Mouse (Mus musculus) kidney, embryonic 16.5 days (tissue): ENCODE data around the gene Oas1d. TPM values are rescaled to one million over a fixed set of nuclear protein-coding genes. Genes with fewer than 3 reads are reported as not detected.

Experiments
- ATAC-seq: fragments of 200-750 bp; cut with Nextera tagmentation; 2 replicates; pipeline ENCODE4 v1.8.0; 2017; ENCODE audit warnings: moderate TSS enrichment; ENCODE audit not compliant: low FRiP score, low TSS enrichment
- H3K27ac ChIP-seq: fragments of 300-500 bp; sonication (generic); 2 replicates; pipeline ENCODE4 v1.5.1; 2014; ENCODE audit warnings: low read length
- H3K27me3 ChIP-seq: fragments of 300-500 bp; sonication (generic); 2 replicates; pipeline ENCODE4 v1.6.1; 2014; ENCODE audit warnings: low read length, control low read depth, mixed read lengths; ENCODE audit not compliant: insufficient read depth
- H3K36me3 ChIP-seq: fragments of 300-500 bp; sonication (generic); 2 replicates; pipeline ENCODE4 v1.6.1; 2014; ENCODE audit warnings: low read length, control low read depth, mixed read lengths; ENCODE audit not compliant: insufficient read depth
- H3K4me1 ChIP-seq: fragments of 300-500 bp; sonication (generic); 2 replicates; pipeline ENCODE4 v1.6.1; 2014; ENCODE audit warnings: low read length, control low read depth, mixed read lengths; ENCODE audit not compliant: insufficient read depth
- H3K4me2 ChIP-seq: fragments of 300-500 bp; sonication (generic); replicated peaks from 2 replicates; pipeline ENCODE4 v1.6.1; 2014; ENCODE audit warnings: low read depth, low read length
- H3K4me3 ChIP-seq: fragments of 300-500 bp; sonication (generic); 2 replicates; pipeline ENCODE4 v1.5.1; 2014; ENCODE audit warnings: mild to moderate bottlenecking, low read length
- H3K9ac ChIP-seq: fragments of 300-500 bp; sonication (generic); replicated peaks from 2 replicates; pipeline ENCODE4 v1.6.1; 2014; ENCODE audit warnings: low read length
- H3K9me3 ChIP-seq: fragments of 300-500 bp; sonication (generic); 2 replicates; pipeline ENCODE4 v1.6.1; 2016; ENCODE audit warnings: low read length, control low read depth
- WGBS: fragments of 180-500 bp; shearing (Covaris S2); extraction: QIAGEN DNeasy Blood & Tissue Kit; methylation state at CpG from one replicate; pipeline ENCODE4 v1.1.7; 2014; 5-methylcytosine and 5-hydroxymethylcytosine counted together
- polyA plus RNA-seq: library from polyadenylated mRNA; unstranded; fragments of >200 nt; fragmentation: Nextera tagmentation; extraction: Ambion mirVana; gene quantifications from 2 replicates; pipeline ENCODE4 v1.2.1, GENCODE M21; 2015

Oas1d gene
- polyA plus RNA-seq, 1 experiment from 2014 or later = not detected

GRCm38 (mm10) chr5:120966894-120967293, 52.6 kb downstream of the Oas1d start:
- H3K27me3 ChIP-seq = no peaks in the 10 kb centered on the region
- no peaks in the 10 kb centered on the region for H3K36me3 ChIP-seq
- H3K9ac ChIP-seq = no peak overlapping the region
- no peaks in the 10 kb centered on the region for H3K9me3 ChIP-seq
- H3K27ac ChIP-seq = no peak overlapping the region
- no peak for ATAC-seq
- 85% methylated on average over 8 of the region's 8 CpGs for WGBS
- no peak overlapping the region for H3K4me3 ChIP-seq
- no peaks in the 10 kb centered on the region for H3K4me1 ChIP-seq
- H3K4me2 ChIP-seq = no peak overlapping the region

- no peaks in the 10 kb centered on the region for H3K4me1 ChIP-seq
- 53% methylated on average over 13 of the region's 13 CpGs for WGBS
- ATAC-seq = no peak
- no peaks in the 10 kb centered on the region for H3K27me3 ChIP-seq
- no peaks in the 10 kb centered on the region for H3K9me3 ChIP-seq
- H3K9ac ChIP-seq = no peak overlapping the region
- H3K4me3 ChIP-seq = no peak overlapping the region
- H3K27ac ChIP-seq = no peak overlapping the region
- no peak overlapping the region for H3K4me2 ChIP-seq
- H3K36me3 ChIP-seq = no peaks in the 10 kb centered on the region
These were observed 53.2 kb downstream of the Oas1d start for GRCm38 (mm10) chr5:120967355-120968133.

- Histone ChIP-seq H3K4me2 (no peak overlapping the region), H3K36me3 (no peaks in the 10 kb centered on the region), H3K27me3 (no peaks in the 10 kb centered on the region), H3K9ac (no peak overlapping the region), H3K9me3 (no peaks in the 10 kb centered on the region), H3K4me3 (no peak overlapping the region), H3K27ac (no peak overlapping the region), H3K4me1 (no peaks in the 10 kb centered on the region)
- ATAC-seq = no peak
- 56% methylated on average over 4 of the region's 4 CpGs for WGBS
These were observed 53.8 kb downstream of the Oas1d start for GRCm38 (mm10) chr5:120968134-120968532.

- Histone ChIP-seq H3K9ac (no peak overlapping the region), H3K27me3 (no peaks in the 10 kb centered on the region), H3K9me3 (no peaks in the 10 kb centered on the region), H3K27ac (no peak overlapping the region), H3K4me1 (no peaks in the 10 kb centered on the region), H3K4me2 (no peak overlapping the region), H3K36me3 (no peaks in the 10 kb centered on the region), H3K4me3 (no peak overlapping the region)
- WGBS = 87% methylated on average over 8 of the region's 8 CpGs
- no peak for ATAC-seq
These were observed 54.5 kb downstream of the Oas1d start for GRCm38 (mm10) chr5:120968799-120969198.

- Histone ChIP-seq H3K9ac (no peak overlapping the region), H3K27me3 (no peaks in the 10 kb centered on the region), H3K4me2 (no peak overlapping the region), H3K4me1 (no peaks in the 10 kb centered on the region), H3K9me3 (no peaks in the 10 kb centered on the region), H3K36me3 (no peaks in the 10 kb centered on the region), H3K27ac (no peak overlapping the region), H3K4me3 (no peak overlapping the region)
- ATAC-seq = no peak
- 23% methylated on average over 4 of the region's 4 CpGs for WGBS
These were observed 55.4 kb downstream of the Oas1d start for GRCm38 (mm10) chr5:120969703-120970102.

Other genes with a start within 250 kb of the Oas1d start
- gene Dtx1, start 202.6 kb upstream of the Oas1d start, polyA plus RNA-seq = 5.4 and 7.9 TPM in 2 replicates
- 0.44 and 0.51 TPM in 2 replicates for gene Oas2, start 164.7 kb upstream of the Oas1d start, polyA plus RNA-seq
- gene Oas3, start 136.9 kb upstream of the Oas1d start, polyA plus RNA-seq = 0.09 and 0.11 TPM in 2 replicates
- gene Oas1e, start 119.0 kb upstream of the Oas1d start, polyA plus RNA-seq = not detected in 2 replicates
- 0.32 and 0.44 TPM in 2 replicates for gene Oas1c, start 102.0 kb upstream of the Oas1d start, polyA plus RNA-seq
- gene Oas1f, start 67.2 kb upstream of the Oas1d start, polyA plus RNA-seq = 0.21 TPM in 1 of 2 replicates, not detected in the other
- not detected in 2 replicates for gene Oas1h, start 53.1 kb upstream of the Oas1d start, polyA plus RNA-seq
- gene Oas1g, start 26.9 kb upstream of the Oas1d start, polyA plus RNA-seq = 0.46 and 0.58 TPM in 2 replicates
- gene Oas1a, start 7.0 kb upstream of the Oas1d start, polyA plus RNA-seq = 1.8 and 2.3 TPM in 2 replicates
- 0.05 and 0.08 TPM in 2 replicates for gene Rph3a, start 95.6 kb downstream of the Oas1d start, polyA plus RNA-seq